Comparison of ENCODE assay signal across 8 mouse cellular contexts in the genomic region with DNA sequence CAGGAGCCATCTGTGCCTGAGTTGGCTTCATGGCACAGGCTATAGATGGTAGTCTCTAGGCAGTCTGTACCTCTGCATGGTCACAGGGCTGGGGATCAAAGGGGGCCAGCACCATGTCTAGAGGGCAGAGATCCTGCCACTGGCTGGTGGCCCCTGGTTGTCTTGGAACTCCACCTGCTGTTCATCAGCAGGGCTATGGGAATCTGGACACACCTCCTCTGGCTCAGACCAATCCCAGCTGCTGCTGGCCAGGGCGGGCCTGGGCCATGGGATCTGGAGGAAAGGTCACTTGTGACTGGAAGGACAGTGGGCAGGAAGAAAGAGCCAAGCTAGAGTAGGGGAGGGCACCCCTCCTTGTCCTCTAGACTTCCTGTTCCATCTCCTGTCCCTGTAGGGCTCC. TPM values are rescaled to one million over a fixed set of nuclear protein-coding genes. Genes with fewer than 3 reads are reported as not detected.
DNase-seq lines count a peak whose midpoint lies in the region; ATAC-seq and TF ChIP-seq lines count a peak whose summit lies in the region.

A gene (minus strand): TSS at position 156 of the 400 bp plus-strand sequence.

- 0 out of 2 replicates have a peak within 1 kb of the TSS, but pooled peaks have one; percentile 21 for H3K4me2 ChIP-seq in hindbrain, postnatal 0 days (ENCODE audit: low read depth, low read length)
- peak within 1 kb of the TSS; percentile 6; the same call in 1 of the 2 replicates for H3K4me2 ChIP-seq in liver, postnatal 0 days (ENCODE audit: low read depth, low read length)

- peak; percentile 78 for DNase-seq in ovary, adult 18-20 months (ENCODE audit: low spot score)
- DNase-seq in ovary, postnatal 10 days (ENCODE audit: low spot score), result no peak
- peak; percentile 79 for DNase-seq in gastrocnemius, adult 18-20 months (ENCODE audit: low spot score)
- DNase-seq in hindbrain, postnatal 0 days (ENCODE audit: low spot score), result peak; percentile 51
- peak; percentile 69 for DNase-seq in liver, postnatal 0 days
- DNase-seq in layer of hippocampus, adult 11-12 months (ENCODE audit: low spot score), result no peak
- no peak for DNase-seq in right cerebral cortex, adult 2 months (ENCODE audit: low spot score in 2 of 2)

- H3K4me1 ChIP-seq in hindbrain, postnatal 0 days (ENCODE audit: insufficient read depth, low read length), result 0 out of 2 replicates have a peak, but pooled peaks cover 2% of the 10 kb centered on the region
- H3K4me1 ChIP-seq in liver, postnatal 0 days (ENCODE audit: insufficient read depth), result peaks cover 14% of the 10 kb centered on the region

- H3K27me3 ChIP-seq in hindbrain, postnatal 0 days (ENCODE audit: insufficient read depth, low read length), result no peaks in the 10 kb centered on the region
- no peaks in the 10 kb centered on the region for H3K27me3 ChIP-seq in liver, postnatal 0 days (ENCODE audit: insufficient read depth, low read length)

- no peaks in the 10 kb centered on the region for H3K9me3 ChIP-seq in hindbrain, postnatal 0 days (ENCODE audit: low read length)
- no peaks in the 10 kb centered on the region for H3K9me3 ChIP-seq in liver, postnatal 0 days (ENCODE audit: low read length)

- no peak within 1 kb of the TSS for H3K4me3 ChIP-seq in hindbrain, postnatal 0 days (ENCODE audit: low read length)
- H3K4me3 ChIP-seq in liver, postnatal 0 days (ENCODE audit: low read depth, low read length), result no peak within 1 kb of the TSS

- TF ChIP-seq EP300 in liver, postnatal 0 days (IDR thresholded peaks at IDR 0.05; ENCODE audit: low read depth), result peak; percentile 69; the same call in 1 of the 2 replicates

- WGBS in hindbrain, postnatal 0 days, result 42% methylated on average over 1 of the region's 1 CpGs
- 54% methylated on average over 1 of the region's 1 CpGs for WGBS in liver, postnatal 0 days (ENCODE audit: insufficient replicate concordance)

- peak within 1 kb of the TSS; percentile 70 for H3K27ac ChIP-seq in hindbrain, postnatal 0 days
- H3K27ac ChIP-seq in liver, postnatal 0 days (ENCODE audit: low read depth), result peak within 1 kb of the TSS; percentile 81

- peak; percentile 82 for ATAC-seq in hindbrain, postnatal 0 days
- peak; percentile 90 for ATAC-seq in liver, postnatal 0 days
- no peak for ATAC-seq in monocyte, adult 5-6 weeks (replicated peaks; ENCODE audit: insufficient number of reproducible peaks, low FRiP score, low TSS enrichment, poor library complexity, severe bottlenecking)

- TF ChIP-seq CTCF in hindbrain, postnatal 0 days (IDR thresholded peaks at IDR 0.05; ENCODE audit: low read depth), result no peak
- peak; percentile 32; the same call in 1 of the 2 replicates for TF ChIP-seq CTCF in liver, postnatal 0 days (IDR thresholded peaks at IDR 0.05; ENCODE audit: low read depth)

- H3K36me3 ChIP-seq in hindbrain, postnatal 0 days (ENCODE audit: insufficient read depth, low read length), result peaks cover 25% of the 10 kb centered on the region
- peaks cover 18% of the 10 kb centered on the region for H3K36me3 ChIP-seq in liver, postnatal 0 days (replicated peaks; ENCODE audit: insufficient read depth, low read length)

- no peak within 1 kb of the TSS for H3K9ac ChIP-seq in hindbrain, postnatal 0 days (replicated peaks; ENCODE audit: low read length)
- H3K9ac ChIP-seq in liver, postnatal 0 days (replicated peaks), result peak within 1 kb of the TSS; percentile 21

RNA-seq across cellular contexts. Expression of the gene that starts here (rescaled TPM):
- total RNA-seq in gastrocnemius, adult 18-20 months (2021), result 10 to 100 TPM; 13.3 to 15.7 TPM
- total RNA-seq in hindbrain, postnatal 0 days (2014; rRNA removed), result 18.1 and 22.2 TPM in 2 replicates
- polyA plus RNA-seq in hindbrain, postnatal 0 days (2015; fragmentation: Nextera tagmentation; extraction: Ambion mirVana), result 3.0 and 3.6 TPM in 2 replicates
- polyA plus RNA-seq in liver, postnatal 0 days (2015; fragmentation: Nextera tagmentation; extraction: Ambion mirVana), result 0.40 and 0.76 TPM in 2 replicates
- total RNA-seq in monocyte, adult 5-6 weeks (2017), result not detected in 3 replicates

Comparison
In these comparisons a context has a peak if more than half of its experiments do, and no peak if none do; other contexts are left out.
1. RNA of the gene that starts here (total RNA-seq): 18.1 to 22.2 TPM in hindbrain, postnatal 0 days and 13.3 to 15.7 TPM in gastrocnemius, adult 18-20 months; not detected in monocyte, adult 5-6 weeks; every median in the first group is over 10 times any median in the second.
2. DNase-seq: peak in ovary, adult 18-20 months (single experiment), gastrocnemius, adult 18-20 months (single experiment) and hindbrain, postnatal 0 days (single experiment); none in ovary, postnatal 10 days (single experiment), layer of hippocampus, adult 11-12 months (single experiment) and right cerebral cortex, adult 2 months (0 of 2).
3. Peak in DNase-seq, ATAC-seq, H3K27ac ChIP-seq, H3K9ac ChIP-seq and H3K4me2 ChIP-seq in liver, postnatal 0 days; RNA of the gene not detected or under 1 TPM.